Mouse (Mus musculus) CH12.LX (cell line): ENCODE data around the gene Rreb1. TPM values are rescaled to one million over a fixed set of nuclear protein-coding genes. Genes with fewer than 3 reads are reported as not detected.

Experiments
- DNase-seq: peaks from one replicate; pipeline ENCODE4 v3.0.0-alpha.2; 2013; ENCODE audit errors: extremely low read depth
- H3K27ac ChIP-seq: 2 replicates; pipeline ENCODE4 v1.5.1; 2012; ENCODE audit warnings: low read depth, mild to moderate bottlenecking, control low read depth, moderate library complexity; ENCODE audit not compliant: insufficient read depth
- H3K27me3 ChIP-seq: replicated peaks from 2 replicates; pipeline ENCODE3; 2012; ENCODE audit warnings: inconsistent platforms
- H3K36me3 ChIP-seq, 2 experiments: replicated peaks in 1 of 2; 2 replicates each; pipeline versions ENCODE3 to v1.6.1; 2012; ENCODE audit warnings: inconsistent platforms in 1 of 2, low read length in 1 of 2, mild to moderate bottlenecking in 1 of 2, mixed read lengths in 1 of 2, moderate library complexity in 1 of 2; ENCODE audit not compliant: control insufficient read depth in 1 of 2, insufficient read depth in 1 of 2
- H3K4me1 ChIP-seq, 2 experiments: 2 replicates each; pipeline ENCODE4 v1.6.1; 2012; ENCODE audit warnings: inconsistent platforms in 1 of 2, moderate library complexity in 1 of 2; ENCODE audit not compliant: insufficient read depth in 2 of 2, control insufficient read depth in 1 of 2
- H3K4me2 ChIP-seq: 2 replicates; pipeline ENCODE4 v1.6.1; 2012; ENCODE audit warnings: low read depth, mild to moderate bottlenecking, control low read depth; ENCODE audit not compliant: poor library complexity, insufficient read depth, severe bottlenecking
- H3K4me3 ChIP-seq, 3 experiments: fragments of 150-350 bp in 1 of 3; sonication (generic) in 1 of 3; replicated peaks in 1 of 3; 2 replicates each; pipeline versions ENCODE3 to v1.5.1; 2011 to 2012; ENCODE audit warnings: low read depth in 2 of 3, low read length in 2 of 3, mild to moderate bottlenecking in 2 of 3, moderate library complexity in 2 of 3, control low read depth in 1 of 3, improper control_type of control experiment in 1 of 3, inconsistent platforms in 1 of 3, mixed read lengths in 1 of 3; ENCODE audit not compliant: poor library complexity in 1 of 3
- H3K79me2 ChIP-seq: replicated peaks from 2 replicates; pipeline ENCODE4 v1.6.1; 2012; ENCODE audit warnings: mild to moderate bottlenecking, moderate library complexity; ENCODE audit not compliant: control insufficient read depth, poor library complexity, insufficient read depth, severe bottlenecking; ENCODE audit errors: extremely low read depth
- H3K9ac ChIP-seq: 2 replicates; pipeline ENCODE4 v1.6.1; 2012; ENCODE audit warnings: low read depth, mild to moderate bottlenecking, control low read depth, moderate library complexity; ENCODE audit not compliant: insufficient read depth
- H3K9me3 ChIP-seq: replicated peaks from 2 replicates; pipeline ENCODE3; 2012; ENCODE audit warnings: low read length, inconsistent platforms, mixed read lengths
- BHLHE40 ChIP-seq: IDR thresholded peaks from 2 replicates; pipeline ENCODE4 v1.6.1; 2011; ENCODE audit warnings: mild to moderate bottlenecking, low read depth, low read length, improper control_type of control experiment
- CTCF ChIP-seq, 2 experiments: IDR thresholded peaks in 1 of 2; conservative IDR thresholded peaks in 1 of 2; 2 replicates each; pipeline ENCODE4 v1.5.1; 2011 to 2012; ENCODE audit warnings: low read depth in 2 of 2, low read length in 2 of 2, improper control_type of control experiment in 1 of 2, inconsistent platforms in 1 of 2, mild to moderate bottlenecking in 1 of 2, moderate library complexity in 1 of 2
- E2F4 ChIP-seq: IDR thresholded peaks from 2 replicates; pipeline ENCODE4 v1.6.1; 2011; ENCODE audit warnings: low read depth, low read length, improper control_type of control experiment; ENCODE audit not compliant: insufficient replicate concordance
- ELF1 ChIP-seq: IDR thresholded peaks from 2 replicates; pipeline ENCODE4 v1.6.1; 2014; ENCODE audit warnings: low read depth, mild to moderate bottlenecking, inconsistent platforms, low read length, improper control_type of control experiment
- ETS1 ChIP-seq: conservative IDR thresholded peaks from 2 replicates; pipeline ENCODE4 v1.6.1; 2012; ENCODE audit warnings: low read depth, mild to moderate bottlenecking, inconsistent platforms, low read length, improper control_type of control experiment, moderate library complexity
- GABPA ChIP-seq: IDR thresholded peaks from 2 replicates; pipeline ENCODE4 v1.6.1; 2012; ENCODE audit warnings: low read depth, low read length, improper control_type of control experiment, inconsistent platforms; ENCODE audit not compliant: insufficient replicate concordance
- HCFC1 ChIP-seq: IDR thresholded peaks from 2 replicates; pipeline ENCODE4 v1.6.1; 2012; ENCODE audit warnings: low read depth, mild to moderate bottlenecking, inconsistent platforms, low read length, improper control_type of control experiment
- IRF4 ChIP-seq: IDR thresholded peaks from 2 replicates; pipeline ENCODE4 v1.6.1; 2014; ENCODE audit warnings: low read depth, mild to moderate bottlenecking, inconsistent platforms, low read length, improper control_type of control experiment
- JUND ChIP-seq: conservative IDR thresholded peaks from 2 replicates; pipeline ENCODE4 v1.6.1; 2011; ENCODE audit warnings: low read depth, low read length, improper control_type of control experiment
- KAT2A ChIP-seq: IDR thresholded peaks from 2 replicates; pipeline ENCODE4 v1.6.1; 2012; ENCODE audit warnings: low read length, improper control_type of control experiment, inconsistent platforms; ENCODE audit not compliant: insufficient replicate concordance
- MAFK ChIP-seq: IDR thresholded peaks from 2 replicates; pipeline ENCODE4 v1.6.1; 2011; ENCODE audit warnings: low read length, improper control_type of control experiment; ENCODE audit not compliant: insufficient replicate concordance
- MAX ChIP-seq: IDR thresholded peaks from 2 replicates; pipeline ENCODE4 v1.6.1; 2011; ENCODE audit warnings: low read length, improper control_type of control experiment
- MEF2A ChIP-seq: IDR thresholded peaks from 2 replicates; pipeline ENCODE4 v1.6.1; 2014; ENCODE audit warnings: low read depth, mild to moderate bottlenecking, inconsistent platforms, low read length, improper control_type of control experiment, borderline replicate concordance
- MXI1 ChIP-seq: IDR thresholded peaks from 2 replicates; pipeline ENCODE4 v1.6.1; 2011; ENCODE audit warnings: mild to moderate bottlenecking, low read depth, low read length, improper control_type of control experiment
- MYC ChIP-seq: IDR thresholded peaks from 2 replicates; pipeline ENCODE4 v1.6.1; 2011; ENCODE audit warnings: low read depth, mild to moderate bottlenecking, improper control_type of control experiment, low read length
- NELFE ChIP-seq: IDR thresholded peaks from 2 replicates; pipeline ENCODE4 v1.6.1; 2011; ENCODE audit warnings: low read depth, low read length, improper control_type of control experiment
- NRF1 ChIP-seq: IDR thresholded peaks from 2 replicates; pipeline ENCODE4 v1.6.1; 2014; ENCODE audit warnings: low read depth, mild to moderate bottlenecking, inconsistent platforms, low read length, improper control_type of control experiment, moderate library complexity
- PAX5 ChIP-seq: IDR thresholded peaks from 2 replicates; pipeline ENCODE4 v1.6.1; 2012; ENCODE audit warnings: low read length, inconsistent platforms, mixed read lengths
- POLR2A ChIP-seq: IDR thresholded peaks from 2 replicates; pipeline ENCODE4 v1.6.1; 2011; ENCODE audit warnings: low read depth, mild to moderate bottlenecking, improper control_type of control experiment, low read length
- POLR2AphosphoS2 ChIP-seq: IDR thresholded peaks from 2 replicates; pipeline ENCODE4 v1.6.1; 2011; ENCODE audit warnings: low read depth, low read length, improper control_type of control experiment
- RCOR1 ChIP-seq: conservative IDR thresholded peaks from 2 replicates; pipeline ENCODE4 v1.6.1; 2012; ENCODE audit warnings: low read depth, mild to moderate bottlenecking, inconsistent platforms, low read length, improper control_type of control experiment
- SIN3A ChIP-seq: IDR thresholded peaks from 2 replicates; pipeline ENCODE4 v1.6.1; 2012; ENCODE audit warnings: low read length, improper control_type of control experiment, inconsistent platforms
- SMC3 ChIP-seq: IDR thresholded peaks from 2 replicates; pipeline ENCODE4 v1.6.1; 2011; ENCODE audit warnings: low read depth, low read length, improper control_type of control experiment
- TBP ChIP-seq: conservative IDR thresholded peaks from 2 replicates; pipeline ENCODE4 v1.6.1; 2011; ENCODE audit warnings: low read depth, low read length, improper control_type of control experiment
- TCF12 ChIP-seq: IDR thresholded peaks from 2 replicates; pipeline ENCODE4 v1.6.1; 2014; ENCODE audit warnings: low read depth, mild to moderate bottlenecking, inconsistent platforms, low read length, improper control_type of control experiment
- UBTF ChIP-seq: IDR thresholded peaks from 2 replicates; pipeline ENCODE4 v1.6.1; 2012; ENCODE audit warnings: low read depth, mild to moderate bottlenecking, inconsistent platforms, low read length, improper control_type of control experiment, moderate library complexity
- USF1 ChIP-seq: IDR thresholded peaks from 2 replicates; pipeline ENCODE4 v1.6.1; 2014; ENCODE audit warnings: low read depth, mild to moderate bottlenecking, inconsistent platforms, low read length, improper control_type of control experiment
- ZC3H11A ChIP-seq: IDR thresholded peaks from 2 replicates; pipeline ENCODE4 v1.6.1; 2012; ENCODE audit warnings: low read depth, mild to moderate bottlenecking, inconsistent platforms, low read length, improper control_type of control experiment
- ZKSCAN1 ChIP-seq: IDR thresholded peaks from 2 replicates; pipeline ENCODE4 v1.6.1; 2012; ENCODE audit warnings: low read depth, inconsistent platforms, low read length, improper control_type of control experiment, borderline replicate concordance
- ZMIZ1 ChIP-seq: IDR thresholded peaks from 2 replicates; pipeline ENCODE4 v1.6.1; 2012; ENCODE audit warnings: low read depth, mild to moderate bottlenecking, inconsistent platforms, low read length, improper control_type of control experiment
- ZNF384 ChIP-seq: IDR thresholded peaks from 2 replicates; pipeline ENCODE4 v1.6.1; 2012; ENCODE audit warnings: low read depth, low read length, improper control_type of control experiment, inconsistent platforms
- dilution Hi-C: fragments of 300-500 bp; cut with MboI; formaldehyde crosslinking; loops from 2 replicates; pipeline ENCODE4 v1.14.3; 2020; ENCODE audit warnings: low sequenced_read_pairs; ENCODE audit not compliant: extremely low pct_unique_long_range_greater_than_20kb, extremely low pct_ligation_motif_present
- in situ Hi-C: fragments of 300-500 bp; cut with MboI; formaldehyde crosslinking; loops from 3 replicates; pipeline ENCODE4 v1.14.3; 2019; ENCODE audit warnings: low sequenced_read_pairs, low pct_ligation_motif_present, low pct_unique_long_range_greater_than_20kb, mixed read lengths
- polyA plus RNA-seq: library from polyadenylated mRNA; unstranded; fragments of >175 nt; gene quantifications from 2 replicates; pipeline ENCODE4 v1.2.1, GENCODE M21; 2012; ENCODE audit warnings: low read depth; ENCODE audit not compliant: insufficient read length
- total RNA-seq, 2 experiments: library from RNA; depleted of rRNA; stranded (reverse); fragments of 300-350 nt in 1 of 2; fragments of >200 nt in 1 of 2; gene quantifications; 2 replicates each; pipeline ENCODE4 v1.2.3; 2012 to 2014

The Rreb1 gene
- total and polyA plus RNA-seq, 3 experiments: 1.0 to 10.2 (median 5.3) TPM

DNA sequence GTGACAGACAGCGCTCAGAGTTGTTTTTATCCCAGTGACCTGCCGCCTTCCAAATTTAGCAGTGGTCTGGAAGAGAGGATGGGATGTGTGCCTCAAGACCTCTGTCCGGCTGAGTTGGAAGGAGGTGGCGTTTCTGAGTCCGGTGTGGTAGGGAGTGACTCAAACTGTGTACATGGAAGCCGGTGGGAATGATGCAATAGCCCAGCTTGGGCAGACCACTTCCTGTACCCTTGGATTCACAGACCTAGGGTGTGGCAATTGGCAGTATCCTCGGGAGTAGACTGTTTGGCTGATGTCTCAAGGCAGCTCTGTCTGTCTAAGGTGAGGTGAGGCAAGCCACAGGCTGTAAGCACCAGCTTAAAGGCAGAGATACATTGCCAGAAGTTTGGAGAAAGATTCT lies 6.0 kb downstream of the Rreb1 start:
- Histone ChIP-seq H3K9ac (no peak overlapping the region), H3K9me3 (no peaks in the 10 kb centered on the region), H3K4me3 (no peak overlapping the region), H3K4me2 (no peak overlapping the region), H3K4me1 (peaks cover 8 to 24% of the 10 kb centered on the region in 2 experiments; a peak in 3 of 4 replicates), H3K27ac (no peak overlapping the region), H3K79me2 (no peaks in the 10 kb centered on the region), H3K36me3 (no peaks in the 10 kb centered on the region), H3K27me3 (peaks cover 4% of the 10 kb centered on the region)
- dilution Hi-C loops: no loop called here
- TF ChIP-seq POLR2A (no peak), CTCF (conservative IDR thresholded peaks at IDR 0.05 in 1 of 2, IDR thresholded peaks at IDR 0.05 in 1 of 2; ENCODE audit: low read depth in 2 of 2, low read length in 2 of 2) (no peak), TBP (no peak), E2F4 (no peak), UBTF (no peak), PAX5 (no peak), ZC3H11A (no peak), TCF12 (no peak), MXI1 (no peak), ETS1 (no peak), NELFE (no peak), JUND (no peak), POLR2AphosphoS2 (no peak)
- DNase-seq: no peak
- in situ Hi-C loops: no loop called here

DNA sequence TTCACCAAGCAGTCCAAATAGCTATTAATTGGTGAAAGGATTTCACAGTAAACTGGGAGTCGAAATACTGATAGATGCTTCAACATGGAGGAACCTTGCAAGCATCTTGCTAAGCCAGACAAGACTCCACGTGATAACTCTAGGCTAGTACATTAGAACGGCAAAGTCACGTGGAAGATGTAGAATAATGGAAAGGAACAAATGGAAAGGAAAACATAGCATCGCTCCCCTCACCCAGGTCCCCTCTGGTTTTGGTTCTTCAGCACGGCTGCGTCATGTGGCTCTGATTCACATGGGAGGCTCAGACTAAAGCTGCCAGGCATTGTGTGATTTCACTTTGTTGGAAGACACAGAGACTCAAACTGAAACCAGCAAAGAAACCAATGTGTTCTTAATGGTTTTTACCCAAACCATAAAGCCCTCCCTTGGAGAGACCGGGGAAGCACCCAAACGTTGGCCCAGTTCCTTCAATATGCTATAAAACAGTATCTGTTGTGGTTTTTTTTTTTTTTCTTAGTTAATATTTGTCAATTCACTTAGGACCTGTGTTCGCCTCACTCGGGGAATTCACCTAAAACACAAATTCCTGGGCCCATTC lies 14.6 kb downstream of the Rreb1 start:
- dilution Hi-C loops: no loop called here
- H3K4me3 ChIP-seq: peak overlapping the region in 1 of 3 experiments; percentile 40
- DNase-seq: peak; percentile 93
- no peak for TF ChIP-seq TBP
- peak; percentile 96 for TF ChIP-seq ZNF384
- 0 out of 2 replicates have a peak, but pooled peaks have one; percentile 21 for TF ChIP-seq ZMIZ1
- no peak for TF ChIP-seq ZC3H11A
- TF ChIP-seq CTCF (conservative IDR thresholded peaks at IDR 0.05 in 1 of 2, IDR thresholded peaks at IDR 0.05 in 1 of 2; ENCODE audit: low read depth in 2 of 2, low read length in 2 of 2): no peak
- no peak for TF ChIP-seq KAT2A
- no peak for TF ChIP-seq SMC3
- TF ChIP-seq HCFC1: no peak
- TF ChIP-seq ZKSCAN1: no peak
- TF ChIP-seq MYC: peak; percentile 96
- TF ChIP-seq MAX: peak; percentile 97
- peak; percentile 89; the same call in 1 of the 2 replicates for TF ChIP-seq RCOR1
- peak; percentile 60 for TF ChIP-seq MEF2A
- TF ChIP-seq MAFK: peak; percentile 76; the same call in 1 of the 2 replicates
- peak; percentile 55; the same call in 1 of the 2 replicates for TF ChIP-seq SIN3A
- TF ChIP-seq POLR2A: no peak
- peak; percentile 42; the same call in 1 of the 2 replicates for TF ChIP-seq NRF1
- TF ChIP-seq USF1: peak; percentile 73
- TF ChIP-seq IRF4: peak; percentile 98
- no peak for TF ChIP-seq GABPA
- TF ChIP-seq POLR2AphosphoS2: no peak
- TF ChIP-seq BHLHE40: peak; percentile 97
- 0 out of 2 replicates have a peak, but pooled peaks have one; percentile 27 for TF ChIP-seq ELF1
- TF ChIP-seq MXI1: peak; percentile 73; the same call in 1 of the 2 replicates

More for the DNA sequence above, 14.6 kb downstream of the Rreb1 start:
- peak overlapping the region; percentile 77 for H3K4me2 ChIP-seq
- no peaks in the 10 kb centered on the region for H3K36me3 ChIP-seq
- H3K4me1 ChIP-seq: peaks cover 9 to 38% of the 10 kb centered on the region in 2 experiments; a peak in 3 of 4 replicates
- no peaks in the 10 kb centered on the region for H3K27me3 ChIP-seq
- H3K79me2 ChIP-seq: no peaks in the 10 kb centered on the region
- no peaks in the 10 kb centered on the region for H3K9me3 ChIP-seq
- in situ Hi-C loops: no loop called here
- no peak overlapping the region for H3K9ac ChIP-seq
- peak overlapping the region; percentile 51; the same call in 1 of the 2 replicates for H3K27ac ChIP-seq
